Mouse (Mus musculus): ENCODE results near the gene Olfr1248.

DNA sequence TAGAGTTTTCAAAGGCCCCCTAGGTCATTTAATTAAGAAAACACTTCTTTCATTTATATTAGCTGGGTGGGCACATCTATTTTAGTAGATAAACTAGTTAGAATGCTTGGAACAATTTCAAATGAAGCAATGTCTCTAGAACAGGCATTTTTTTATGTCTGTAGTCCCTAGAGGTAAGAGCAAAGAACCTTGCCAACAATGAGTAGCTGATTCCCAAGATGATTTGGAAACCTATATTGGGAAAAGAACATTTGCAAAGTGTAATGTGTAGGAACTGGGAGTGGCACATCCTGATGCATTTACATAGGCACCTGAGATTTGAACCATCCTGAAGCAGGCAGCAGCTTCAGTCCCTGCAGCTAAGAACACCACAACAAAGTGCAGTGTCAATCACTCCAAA, 43.3 kb upstream of the Olfr1248 start, which contains the start of gene Olfr1250:
- TF ChIP-seq CTCF (IDR thresholded peaks at IDR 0.05; ENCODE audit: extremely low read depth, insufficient read depth, insufficient read length, insufficient replicate concordance) (no peak), POLR2A (IDR thresholded peaks at IDR 0.05; ENCODE audit: low read depth, low read length) (no peak)
